Mouse (Mus musculus): Measurements from ENCODE around the gene Arid1b. TPM values are rescaled to one million over a fixed set of nuclear protein-coding genes. Genes with fewer than 3 reads are reported as not detected.

Gene Arid1b
- polyA plus RNA-seq, 1 experiment = 10.8 TPM

GRCm38 (mm10) chr17:5277137-5277871, 283.2 kb downstream of the Arid1b start:
- no peak for DNase-seq (ENCODE audit: low spot score)

- no peak for DNase-seq (ENCODE audit: low spot score)
Observed at GRCm38 (mm10) chr17:5280499-5281053, 286.4 kb downstream of the Arid1b start.

- DNase-seq (ENCODE audit: low spot score) = no peak
Observed at GRCm38 (mm10) chr17:5284783-5285182, 290.7 kb downstream of the Arid1b start.

- no peak for DNase-seq (ENCODE audit: low spot score)
Observed at GRCm38 (mm10) chr17:5285877-5286440, 291.8 kb downstream of the Arid1b start.

- no peak for DNase-seq (ENCODE audit: low spot score)
Observed at GRCm38 (mm10) chr17:5286571-5287209, 292.6 kb downstream of the Arid1b start.

GRCm38 (mm10) chr17:5287210-5287591, 293.1 kb downstream of the Arid1b start:
- no peak for DNase-seq (ENCODE audit: low spot score)

- DNase-seq (ENCODE audit: low spot score) = no peak
Observed at GRCm38 (mm10) chr17:5287641-5288040, 293.5 kb downstream of the Arid1b start.

GRCm38 (mm10) chr17:5293653-5294584, 299.8 kb downstream of the Arid1b start:
- no peak for DNase-seq (ENCODE audit: low spot score)

- DNase-seq (ENCODE audit: low spot score) = peak; percentile 57
Observed at GRCm38 (mm10) chr17:5295086-5295947, 301.2 kb downstream of the Arid1b start.

GRCm38 (mm10) chr17:5295948-5296262, 301.8 kb downstream of the Arid1b start:
- DNase-seq (ENCODE audit: low spot score) = no peak

- no peak for DNase-seq (ENCODE audit: low spot score)
Observed at GRCm38 (mm10) chr17:5297491-5297890, 303.4 kb downstream of the Arid1b start.

GRCm38 (mm10) chr17:5297984-5298383, 303.9 kb downstream of the Arid1b start:
- no peak for DNase-seq (ENCODE audit: low spot score)

- DNase-seq (ENCODE audit: low spot score) = no peak
Observed at GRCm38 (mm10) chr17:5298891-5299559, 304.9 kb downstream of the Arid1b start.

- no peak for DNase-seq (ENCODE audit: low spot score)
Observed at GRCm38 (mm10) chr17:5302971-5303746, 309.0 kb downstream of the Arid1b start.

GRCm38 (mm10) chr17:5305783-5306477, 311.8 kb downstream of the Arid1b start:
- no peak for DNase-seq (ENCODE audit: low spot score)

GRCm38 (mm10) chr17:5309930-5310329, 315.8 kb downstream of the Arid1b start:
- no peak for DNase-seq (ENCODE audit: low spot score)

- DNase-seq (ENCODE audit: low spot score) = no peak
Observed at GRCm38 (mm10) chr17:5310425-5310888, 316.3 kb downstream of the Arid1b start.

- DNase-seq (ENCODE audit: low spot score) = no peak
Observed at GRCm38 (mm10) chr17:5311062-5311461, 316.9 kb downstream of the Arid1b start.

- no peak for DNase-seq (ENCODE audit: low spot score)
Observed at GRCm38 (mm10) chr17:5312307-5312706, 318.2 kb downstream of the Arid1b start.
